Mouse (Mus musculus) testis, adult 2 months (tissue): ENCODE results near the gene Polh.

Experiments
- CTCF ChIP-seq: fragments of 200-500 bp; IDR thresholded peaks from 2 replicates; pipeline ENCODE4 v1.5.1; 2012; ENCODE audit warnings: low read depth, mild to moderate bottlenecking, inconsistent platforms, low read length, moderate library complexity; ENCODE audit not compliant: control insufficient read depth, insufficient read depth, insufficient replicate concordance
- POLR2A ChIP-seq: fragments of 200-500 bp; IDR thresholded peaks from 2 replicates; pipeline ENCODE4 v1.6.1; 2012; ENCODE audit warnings: low read depth, mild to moderate bottlenecking, inconsistent platforms, low read length, moderate library complexity; ENCODE audit not compliant: control insufficient read depth

DNA sequence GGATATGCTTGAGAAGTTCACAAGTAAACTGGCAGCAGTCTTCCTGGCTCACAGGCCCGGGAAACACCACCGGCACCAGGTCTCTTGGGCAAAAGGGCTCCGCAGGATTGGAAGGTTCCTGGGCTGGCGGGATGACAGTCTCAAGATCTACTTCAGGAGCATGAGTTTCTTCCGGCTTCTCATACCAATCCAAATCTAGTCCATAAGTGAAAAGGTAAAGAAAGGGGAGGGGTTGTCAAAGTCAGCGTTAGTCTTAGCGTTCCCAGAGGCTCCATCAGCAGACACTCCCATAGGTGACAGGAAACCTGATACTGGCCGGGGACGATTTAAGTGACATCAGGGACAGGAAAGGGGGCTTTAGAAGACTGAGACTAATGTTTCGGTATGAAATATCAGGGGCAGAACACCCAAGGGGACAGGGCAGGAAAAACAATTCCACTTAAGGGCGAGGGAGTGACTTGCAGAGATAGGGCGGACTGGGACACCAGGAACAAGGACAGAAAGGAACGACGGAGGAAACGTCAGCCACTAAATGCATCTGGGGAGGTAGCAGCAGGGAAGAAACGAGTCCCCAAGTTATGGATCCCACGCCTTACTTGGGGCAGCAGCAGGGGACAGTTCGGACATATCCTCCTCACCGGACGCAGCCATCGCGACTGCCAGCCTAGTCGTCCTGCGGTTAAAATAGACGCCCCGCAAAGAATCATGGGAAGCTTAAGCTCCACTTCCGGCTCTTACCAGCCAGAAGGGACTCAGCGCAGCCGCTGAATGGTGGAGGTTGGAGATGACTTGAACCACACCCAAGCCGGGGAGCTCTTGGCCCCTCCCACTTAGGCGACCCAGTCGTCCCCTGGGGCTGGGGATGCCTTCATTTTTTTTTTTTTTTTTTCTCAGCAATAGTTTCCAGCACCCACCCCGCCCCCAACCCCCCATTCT is 49.3 kb downstream of the Polh start, which contains the start of gene Mad2l1bp:
- TF ChIP-seq POLR2A (peak; percentile 98), CTCF (no peak)
